Mouse (Mus musculus): ENCODE measurements around the gene Lctl.
A peak's percentile ranks its signal among the peaks of the same experiment; 100 is the strongest.

GRCm38 (mm10) chr9:64119898-64120297 lies 3.0 kb downstream of the Lctl start:
- TF ChIP-seq CTCF (IDR thresholded peaks at IDR 0.05; ENCODE audit: insufficient read depth, low read depth, low read length), result 0 out of 2 replicates have a peak, but pooled peaks have one; percentile 40
- no peak for TF ChIP-seq POLR2A (IDR thresholded peaks at IDR 0.05; ENCODE audit: insufficient read depth, low read depth, low read length)
